Mouse (Mus musculus): ENCODE measurements at regions not wholly inside any gene's neighbourhood (a gene's known extent, or its start where the extent isn't known, plus 50 kb on each side); places are given as distances from the start of the nearest gene placed in this dataset.

- no peak for ATAC-seq (replicated peaks; ENCODE audit: poor library complexity)
Measured at GRCm38 (mm10) chr17:48592457-48592856, 137.8 kb downstream of the Unc5cl start.

- peak; percentile 60 for ATAC-seq (replicated peaks; ENCODE audit: poor library complexity)
Measured at GRCm38 (mm10) chr17:48595418-48595963, 140.8 kb downstream of the Unc5cl start.

- 0 out of 2 replicates have a peak, but pooled peaks have one; percentile 34 for ATAC-seq (replicated peaks; ENCODE audit: poor library complexity)
Measured at GRCm38 (mm10) chr17:48596406-48596805, 141.7 kb downstream of the Unc5cl start.

- ATAC-seq (replicated peaks; ENCODE audit: poor library complexity), result no peak
Measured at GRCm38 (mm10) chr17:48597301-48597700, 142.6 kb downstream of the Unc5cl start.

GRCm38 (mm10) chr17:48598471-48599141 is 143.9 kb downstream of the Unc5cl start:
- no peak for ATAC-seq (replicated peaks; ENCODE audit: poor library complexity)

- no peak for ATAC-seq (replicated peaks; ENCODE audit: poor library complexity)
Measured at GRCm38 (mm10) chr17:48600176-48600575, 145.5 kb downstream of the Unc5cl start.

- peak; percentile 95 for ATAC-seq (replicated peaks; ENCODE audit: poor library complexity)
Measured at GRCm38 (mm10) chr17:48602554-48602953, 147.9 kb downstream of the Unc5cl start.

GRCm38 (mm10) chr17:48606767-48607166 is 152.1 kb downstream of the Unc5cl start:
- no peak for ATAC-seq (replicated peaks; ENCODE audit: poor library complexity)

- no peak for ATAC-seq (replicated peaks; ENCODE audit: poor library complexity)
Measured at GRCm38 (mm10) chr17:48608315-48608714, 153.6 kb downstream of the Unc5cl start.

GRCm38 (mm10) chr17:48610107-48610506 is 155.4 kb downstream of the Unc5cl start:
- no peak for ATAC-seq (replicated peaks; ENCODE audit: poor library complexity)

- ATAC-seq (replicated peaks; ENCODE audit: poor library complexity), result no peak
Measured at GRCm38 (mm10) chr17:48610806-48611205, 156.1 kb downstream of the Unc5cl start.

- ATAC-seq (replicated peaks; ENCODE audit: poor library complexity), result no peak
Measured at GRCm38 (mm10) chr17:48613491-48613890, 158.8 kb downstream of the Unc5cl start.

- ATAC-seq (replicated peaks; ENCODE audit: poor library complexity), result peak; percentile 60
Measured at GRCm38 (mm10) chr17:48615248-48615647, 160.5 kb downstream of the Unc5cl start.

- ATAC-seq (replicated peaks; ENCODE audit: poor library complexity), result no peak
Measured at GRCm38 (mm10) chr17:48616205-48616604, 161.5 kb downstream of the Unc5cl start.

- ATAC-seq (replicated peaks; ENCODE audit: poor library complexity), result no peak
Measured at GRCm38 (mm10) chr17:48620896-48621295, 166.2 kb downstream of the Unc5cl start.

GRCm38 (mm10) chr17:48621676-48622075 is 167.0 kb downstream of the Unc5cl start:
- ATAC-seq (replicated peaks; ENCODE audit: poor library complexity), result no peak

- ATAC-seq (replicated peaks; ENCODE audit: poor library complexity), result no peak
Measured at GRCm38 (mm10) chr17:48624937-48625336, 170.2 kb downstream of the Unc5cl start.

- no peak for ATAC-seq (replicated peaks; ENCODE audit: poor library complexity)
Measured at GRCm38 (mm10) chr17:48625971-48626370, 171.3 kb downstream of the Unc5cl start.

- no peak for ATAC-seq (replicated peaks; ENCODE audit: poor library complexity)
Measured at GRCm38 (mm10) chr17:48639611-48640010, 184.9 kb downstream of the Unc5cl start.

- no peak for ATAC-seq (replicated peaks; ENCODE audit: poor library complexity)
Measured at GRCm38 (mm10) chr17:48643533-48644019, 188.9 kb downstream of the Unc5cl start.

- no peak for ATAC-seq (replicated peaks; ENCODE audit: poor library complexity)
Measured at GRCm38 (mm10) chr17:48645056-48645455, 190.4 kb downstream of the Unc5cl start.

- peak; percentile 44; the same call in 1 of the 2 replicates for ATAC-seq (replicated peaks; ENCODE audit: poor library complexity)
Measured at GRCm38 (mm10) chr17:48646626-48647195, 192.0 kb downstream of the Unc5cl start.
